Mouse (Mus musculus): Measurements from ENCODE around the gene Golga5.

GRCm38 (mm10) chr12:102524216-102524615 lies 55.3 kb downstream of the Golga5 start:
- TF ChIP-seq CTCF (IDR thresholded peaks at IDR 0.05) (no peak), EP300 (IDR thresholded peaks at IDR 0.05) (no peak)

Measured in lung, postnatal 0 days (tissue).